Mouse (Mus musculus) v-Abl transformed pro-B cells (cell line): ENCODE data around the gene Grm6.

Experiments used
- in situ Hi-C, 2 experiments: fragments of 400-800 bp; cut with MboI; formaldehyde crosslinking; loops; one replicate each; pipeline ENCODE4 v1.15.1; 2025; ENCODE audit not compliant: unreplicated experiment in 2 of 2

The Grm6 gene

GRCm38 (mm10) chr11:50850177-50850735 is at the start of gene Grm6:
Grm6 (plus strand) TSS chr11:50850685.
- in situ Hi-C loops = no loop called here

- in situ Hi-C loops = loop anchor here in 1 of 2 experiments (25.0 kb wide), 1 partner anchor 448 kb away; the partner anchor contains the start of genes BC049762 and Clk4
These were observed 36.3 kb upstream of the Grm6 start for GRCm38 (mm10) chr11:50814233-50814632.

GRCm38 (mm10) chr11:50826214-50826613 is 24.3 kb upstream of the Grm6 start:
- in situ Hi-C loops = loop anchor here in 1 of 2 experiments (25.0 kb wide), 2 partner anchors 589 to 689 kb away; partner anchors contain the start of genes Ltc4s and Tbc1d9b

- in situ Hi-C loops = loop anchor here in 1 of 2 experiments (25.0 kb wide), 2 partner anchors 590 to 690 kb away; partner anchors contain the start of genes Ltc4s and Tbc1d9b
These were observed 23.2 kb upstream of the Grm6 start, which contains the start of gene Zfp354c for GRCm38 (mm10) chr11:50827010-50827953. Zfp354c (minus strand) TSS chr11:50827724.

- in situ Hi-C loops = loop anchor here in 1 of 2 experiments (25.0 kb wide), 2 partner anchors 598 to 698 kb away; partner anchors contain the start of genes Ltc4s and Tbc1d9b
These were observed 14.8 kb upstream of the Grm6 start for GRCm38 (mm10) chr11:50835727-50836126.

- in situ Hi-C loops = loop anchor here in 1 of 2 experiments (25.0 kb wide), 2 partner anchors 604 to 704 kb away; partner anchors contain the start of genes Ltc4s and Tbc1d9b
These were observed 9.3 kb upstream of the Grm6 start, which contains the start of gene Zfp879 for GRCm38 (mm10) chr11:50841023-50841735. Zfp879 (minus strand) TSS chr11:50841552.

GRCm38 (mm10) chr11:50845951-50846350 is 4.5 kb upstream of the Grm6 start:
- in situ Hi-C loops = loop anchor here in 1 of 2 experiments (25.0 kb wide), 2 partner anchors 609 to 709 kb away; partner anchors contain the start of genes Ltc4s and Tbc1d9b

GRCm38 (mm10) chr11:50847047-50847446 is 3.4 kb upstream of the Grm6 start:
- in situ Hi-C loops = loop anchor here in 1 of 2 experiments (25.0 kb wide), 2 partner anchors 610 to 710 kb away; partner anchors contain the start of genes Ltc4s and Tbc1d9b

- in situ Hi-C loops = loop anchor here in 1 of 2 experiments (25.0 kb wide), 2 partner anchors 611 to 711 kb away; partner anchors contain the start of genes Ltc4s and Tbc1d9b
These were observed 1.9 kb upstream of the Grm6 start for GRCm38 (mm10) chr11:50848520-50849137.

- in situ Hi-C loops = loop anchor here in 1 of 2 experiments (25.0 kb wide), 2 partner anchors 612 to 712 kb away; partner anchors contain the start of genes Ltc4s and Tbc1d9b
These were observed 1.2 kb upstream of the Grm6 start for GRCm38 (mm10) chr11:50849310-50849709.

GRCm38 (mm10) chr11:50850989-50851601 is 610 bp downstream of the Grm6 start:
- in situ Hi-C loops = no loop called here

- in situ Hi-C loops = no loop called here
These were observed 28.2 kb downstream of the Grm6 start for GRCm38 (mm10) chr11:50878641-50879040.

- in situ Hi-C loops = loop anchor here in 1 of 2 experiments (10.0 kb wide), 1 partner anchor 109 kb away; no protein-coding TSS in a partner anchor
These were observed 33.3 kb downstream of the Grm6 start for GRCm38 (mm10) chr11:50883756-50884155.

- in situ Hi-C loops = loop anchor here in 1 of 2 experiments (10.0 kb wide), 1 partner anchor 112 kb away; no protein-coding TSS in a partner anchor
These were observed 35.9 kb downstream of the Grm6 start for GRCm38 (mm10) chr11:50886231-50886932.

GRCm38 (mm10) chr11:50886933-50887293 is 36.4 kb downstream of the Grm6 start:
- in situ Hi-C loops = loop anchor here in 1 of 2 experiments (10.0 kb wide), 1 partner anchor 112 kb away; no protein-coding TSS in a partner anchor

GRCm38 (mm10) chr11:50887390-50888128 is 37.1 kb downstream of the Grm6 start, which contains the start of gene Zfp454:
Zfp454 (minus strand) TSS chr11:50887651.
- in situ Hi-C loops = loop anchor here in 1 of 2 experiments (10.0 kb wide), 1 partner anchor 113 kb away; no protein-coding TSS in a partner anchor

GRCm38 (mm10) chr11:50892441-50892840 is 42.0 kb downstream of the Grm6 start:
- in situ Hi-C loops = no loop called here
